Mouse (Mus musculus) myocyte (in vitro differentiated cells): ENCODE results near the gene Chaf1a.

Experiments
- E2F4 ChIP-seq: IDR thresholded peaks from one replicate; pipeline ENCODE4 v1.6.1; 2011; ENCODE audit warnings: mild to moderate bottlenecking, control low read depth, moderate library complexity; ENCODE audit not compliant: insufficient read depth
- POLR2A ChIP-seq: IDR thresholded peaks from one replicate; pipeline ENCODE4 v1.6.1; 2011; ENCODE audit warnings: low read depth, mild to moderate bottlenecking, control low read depth, moderate library complexity; ENCODE audit not compliant: insufficient read length
- POLR2AphosphoS2 ChIP-seq: IDR thresholded peaks from one replicate; pipeline ENCODE4 v1.6.1; 2011; ENCODE audit warnings: low read depth, control low read depth; ENCODE audit not compliant: insufficient read length
- USF1 ChIP-seq: IDR thresholded peaks from one replicate; pipeline ENCODE4 v1.6.1; 2011; ENCODE audit warnings: low read depth, mild to moderate bottlenecking, control low read depth, moderate library complexity

GRCm38 (mm10) chr17:56017848-56018247, 22.4 kb upstream of the Chaf1a start:
- no peak for TF ChIP-seq POLR2A
- TF ChIP-seq POLR2AphosphoS2, result no peak
- TF ChIP-seq USF1, result no peak
- no peak for TF ChIP-seq E2F4
